Mouse (Mus musculus) macrophage (primary cell): ENCODE measurements around the gene Cd55. TPM values are rescaled to one million over a fixed set of nuclear protein-coding genes. Genes with fewer than 3 reads are reported as not detected.
"Not testable (repeated sequence)": the region's sequence is repeated elsewhere in the genome, so short reads cannot be mapped to it uniquely, and the experiment has no call there.

ENCODE experiments used
- H3K27ac ChIP-seq: fragments of 350-480 bp; formaldehyde crosslinking; 2 replicates; pipeline ENCODE4 v1.9.0; 2021
- H3K36me3 ChIP-seq: fragments of 350-480 bp; formaldehyde crosslinking; 2 replicates; pipeline ENCODE4 v1.9.0; 2021; ENCODE audit errors: inconsistent target
- H3K4me3 ChIP-seq: fragments of 350-480 bp; formaldehyde crosslinking; 2 replicates; pipeline ENCODE4 v1.9.0; 2021; ENCODE audit errors: inconsistent target
- H3K79me2 ChIP-seq: fragments of 350-480 bp; formaldehyde crosslinking; 2 replicates; pipeline ENCODE4 v1.9.0; 2021; ENCODE audit errors: inconsistent target
- WGBS: methylation state at CpG from one replicate; pipeline ENCODE4 v1.1.7; 2026; ENCODE audit warnings: inconsistent platforms; ENCODE audit not compliant: missing documents; 5-methylcytosine and 5-hydroxymethylcytosine counted together
- polyA plus RNA-seq: library from polyadenylated mRNA; stranded (reverse); fragments of 250-400 nt; gene quantifications from 3 replicates; pipeline ENCODE4 v1.2.4, GENCODE M21; 2018; ENCODE audit warnings: inconsistent platforms

The Cd55 gene
- polyA plus RNA-seq, 1 experiment from 2014 or later = 1.9 TPM

DNA sequence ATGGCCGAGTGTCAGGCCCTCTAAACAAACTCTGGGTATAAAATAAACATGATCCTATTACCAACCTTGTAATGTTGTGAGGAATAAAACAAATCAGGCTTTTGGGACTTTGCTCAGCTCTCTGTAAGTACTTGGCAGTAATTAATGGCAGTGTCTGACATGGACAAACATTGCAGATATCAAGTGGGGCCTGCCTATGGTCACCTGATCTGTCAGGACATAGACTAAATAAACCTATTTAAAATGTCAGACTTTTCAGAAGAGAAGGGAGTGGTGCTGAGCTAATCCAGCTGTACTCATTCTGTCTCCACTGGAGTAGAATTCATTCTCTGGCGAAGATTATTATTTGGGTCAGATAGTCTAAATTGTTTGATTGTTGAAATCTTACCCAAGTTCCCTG is 4.9 kb upstream of the Cd55 start:
- 88% methylated on average over 1 of the region's 2 CpGs for WGBS
- H3K79me2 ChIP-seq = no peaks in the 10 kb centered on the region
- no peak overlapping the region for H3K4me3 ChIP-seq
- H3K27ac ChIP-seq = no peak overlapping the region
- no peaks in the 10 kb centered on the region for H3K36me3 ChIP-seq

GRCm38 (mm10) chr1:130464173-130464572 is 1.6 kb upstream of the Cd55 start:
- H3K27ac ChIP-seq = no peak overlapping the region
- no peaks in the 10 kb centered on the region for H3K36me3 ChIP-seq
- H3K79me2 ChIP-seq = no peaks in the 10 kb centered on the region
- H3K4me3 ChIP-seq = no peak overlapping the region

GRCm38 (mm10) chr1:130462867-130463266 is 323 bp upstream of the Cd55 start:
- no peak overlapping the region for H3K4me3 ChIP-seq
- H3K27ac ChIP-seq = no peak overlapping the region
- 27% methylated on average over 4 of the region's 4 CpGs for WGBS

DNA sequence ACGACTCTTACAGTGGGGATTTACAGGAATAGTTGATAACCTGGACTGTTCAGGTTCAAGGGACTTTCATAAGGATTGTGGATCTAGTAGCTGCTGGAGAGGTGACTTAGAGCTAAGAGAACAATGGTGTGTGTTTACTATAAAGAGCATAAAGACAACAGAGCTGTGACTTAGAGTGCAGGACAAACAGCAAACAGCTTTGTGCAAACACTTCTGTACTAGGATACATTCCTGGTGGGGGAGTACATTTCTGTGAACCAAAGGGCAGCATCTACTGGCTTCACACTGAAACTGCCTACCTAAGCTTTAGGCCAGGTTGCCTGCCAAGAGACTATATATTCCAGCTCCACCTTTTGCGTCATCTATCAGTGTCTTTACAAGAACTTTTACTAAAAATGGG is 7.4 kb downstream of the Cd55 start:
- Histone ChIP-seq H3K27ac (no peak overlapping the region), H3K4me3 (no peak overlapping the region), H3K36me3 (no peaks in the 10 kb centered on the region), H3K79me2 (no peaks in the 10 kb centered on the region)
- 86% methylated on average over 2 of the region's 2 CpGs for WGBS

More at GRCm38 (mm10) chr1:130462867-130463266, 323 bp upstream of the Cd55 start:
- Histone ChIP-seq H3K36me3 (no peaks in the 10 kb centered on the region), H3K79me2 (no peaks in the 10 kb centered on the region)

DNA sequence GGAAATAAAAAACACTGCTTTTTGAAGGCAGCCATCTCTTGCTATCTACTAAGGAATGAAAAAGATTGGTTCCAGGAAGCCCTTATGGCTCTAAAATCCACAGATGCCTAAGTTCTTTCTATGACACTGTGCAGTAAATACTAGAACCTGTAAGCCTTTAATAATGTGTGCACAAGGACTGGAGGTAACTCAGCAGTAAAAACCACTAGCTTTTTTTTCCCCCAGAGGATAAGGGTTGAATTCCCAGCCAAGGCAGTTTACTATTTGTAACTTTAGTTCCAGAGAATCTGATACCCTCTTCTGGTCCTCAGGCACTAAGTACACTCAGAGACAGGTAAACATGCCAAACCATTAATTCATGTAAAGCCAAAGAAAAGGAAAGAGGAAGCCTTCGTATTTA is 19.6 kb downstream of the Cd55 start:
- H3K27ac ChIP-seq, H3K4me3 ChIP-seq, H3K79me2 ChIP-seq, H3K36me3 ChIP-seq: not testable (repeated sequence)
- WGBS = 100% methylated on average over 1 of the region's 1 CpGs

DNA sequence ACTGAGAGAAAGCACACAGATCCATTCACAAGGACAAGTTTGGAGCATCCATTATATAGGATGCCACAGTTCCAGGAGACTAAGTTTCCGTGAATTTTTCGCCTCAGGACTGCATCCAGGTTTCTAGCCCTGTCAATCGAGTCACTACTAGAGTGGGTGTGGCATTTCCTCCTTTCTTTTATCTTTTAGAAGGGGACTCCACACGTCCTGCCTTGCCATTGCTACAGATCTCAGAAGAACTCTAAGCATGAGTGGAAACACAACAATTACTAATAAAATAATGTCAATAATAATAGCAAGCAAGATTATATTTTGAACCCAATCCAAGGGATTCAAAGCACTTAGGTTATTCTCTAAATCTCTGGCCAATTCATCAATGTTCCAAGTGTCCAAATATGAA is 31.6 kb downstream of the Cd55 start:
- WGBS = 96% methylated on average over 4 of the region's 4 CpGs
- H3K27ac ChIP-seq = no peak overlapping the region
- H3K4me3 ChIP-seq = no peak overlapping the region
- H3K36me3 ChIP-seq = no peaks in the 10 kb centered on the region
- no peaks in the 10 kb centered on the region for H3K79me2 ChIP-seq

DNA sequence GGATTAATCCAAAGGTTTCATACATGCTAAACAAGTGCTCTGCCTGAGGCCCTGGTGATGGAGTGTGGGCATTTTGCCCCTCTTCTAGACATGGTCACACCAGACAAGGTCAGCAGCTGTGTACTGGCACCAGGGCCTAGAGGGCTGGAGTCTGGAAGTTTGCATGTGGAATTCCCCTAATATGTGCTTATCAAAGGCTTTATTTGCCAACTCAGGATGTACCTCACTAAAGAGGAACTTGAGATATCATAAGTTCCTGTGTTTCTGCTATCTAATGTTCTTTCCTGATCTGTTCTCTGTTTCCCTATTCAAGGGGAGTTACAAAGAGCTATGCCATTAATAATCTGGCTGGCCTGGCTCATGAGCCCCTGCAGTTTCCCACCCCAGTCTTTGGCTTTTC is 33.9 kb downstream of the Cd55 start:
- not testable (repeated sequence) for H3K36me3 ChIP-seq, H3K27ac ChIP-seq, H3K79me2 ChIP-seq, H3K4me3 ChIP-seq

GRCm38 (mm10) chr1:130427175-130427853 is 35.2 kb downstream of the Cd55 start:
- not testable (repeated sequence) for H3K79me2 ChIP-seq, H3K4me3 ChIP-seq, H3K36me3 ChIP-seq, H3K27ac ChIP-seq
- WGBS = 67% methylated on average over 1 of the region's 3 CpGs

GRCm38 (mm10) chr1:130422664-130423111 is 39.9 kb downstream of the Cd55 start, which contains the start of gene Cd55b:
Gene Cd55b (minus strand): TSS chr1:130423009.
- Histone ChIP-seq H3K36me3 (no peaks in the 10 kb centered on the region), H3K27ac (no peak within 1 kb of the TSS), H3K79me2 (no peaks in the 10 kb centered on the region), H3K4me3 (no peak within 1 kb of the TSS)
- 95% methylated on average over 18 of the region's 18 CpGs for WGBS

DNA sequence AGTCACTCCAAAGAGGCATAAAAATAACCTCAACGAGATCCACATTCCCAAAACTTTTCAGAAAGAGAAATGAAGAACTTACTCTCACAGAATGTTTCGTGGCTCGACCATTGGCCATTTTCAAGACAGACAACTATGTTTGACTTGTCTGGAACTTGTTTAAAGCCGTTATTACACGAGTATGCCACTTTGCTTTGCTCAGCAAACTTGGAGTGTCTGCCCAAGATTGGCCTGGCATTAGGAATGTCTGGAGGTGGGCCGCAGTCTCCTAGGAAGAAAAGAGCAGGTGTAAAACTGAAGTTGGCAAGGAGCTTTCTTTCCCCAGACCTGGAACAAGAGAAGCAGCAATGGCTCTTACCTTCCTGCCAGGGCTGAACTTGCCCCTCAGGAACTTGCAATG is 40.5 kb downstream of the Cd55 start:
- H3K27ac ChIP-seq, H3K36me3 ChIP-seq, H3K4me3 ChIP-seq, H3K79me2 ChIP-seq: not testable (repeated sequence)
- no CpG with 5 or more reads among the region's 6 CpGs for WGBS

DNA sequence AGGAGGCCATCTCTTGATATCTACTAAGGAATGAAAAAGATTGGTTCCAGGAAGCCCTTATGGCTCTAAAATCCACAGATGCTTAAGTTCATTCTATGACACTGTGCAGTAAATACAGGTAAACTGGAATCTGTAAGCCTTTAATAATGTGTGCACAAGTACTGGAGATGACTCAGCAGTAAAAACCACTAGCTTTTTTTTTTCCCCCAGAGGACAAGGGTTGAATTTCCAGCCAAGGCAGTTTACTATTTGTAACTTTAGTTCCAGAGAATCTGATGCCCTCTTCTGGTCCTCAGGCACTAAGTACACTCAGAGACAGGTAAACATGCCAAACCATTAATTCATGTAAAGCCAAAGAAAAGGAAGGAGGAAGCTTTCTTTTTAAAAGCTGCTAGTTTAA is 65.4 kb downstream of the Cd55 start:
- H3K4me3 ChIP-seq, H3K27ac ChIP-seq, H3K36me3 ChIP-seq, H3K79me2 ChIP-seq: not testable (repeated sequence)

Other genes starting within 250 kb of the Cd55 start
- gene Cd55b, start 39.7 kb downstream of the Cd55 start, polyA plus RNA-seq = not detected in 3 replicates
- not detected in 3 replicates for gene Zp3r, start 166.9 kb upstream of the Cd55 start, polyA plus RNA-seq
- gene C4bp, start 198.9 kb upstream of the Cd55 start, polyA plus RNA-seq = not detected in 3 replicates